Mouse (Mus musculus) olfactory bulb, adult 2 months (tissue): ENCODE measurements around the gene Sox15.
"Not testable (repeated sequence)": the region's sequence is repeated elsewhere in the genome, so short reads cannot be mapped to it uniquely, and the experiment has no call there.

Source experiments
- CTCF ChIP-seq: fragments of 200-500 bp; IDR thresholded peaks from 2 replicates; pipeline ENCODE4 v1.5.1; 2012; ENCODE audit warnings: low read depth, mild to moderate bottlenecking, low read length, moderate library complexity; ENCODE audit not compliant: insufficient read depth
- POLR2A ChIP-seq: fragments of 200-500 bp; IDR thresholded peaks from 2 replicates; pipeline ENCODE4 v1.6.1; 2012; ENCODE audit warnings: mild to moderate bottlenecking, low read depth, low read length, moderate library complexity; ENCODE audit not compliant: insufficient read depth

GRCm38 (mm10) chr11:69703381-69703780 is 48.3 kb downstream of the Sox15 start:
- TF ChIP-seq POLR2A, CTCF: not testable (repeated sequence)
